Mouse (Mus musculus) adrenal gland, adult 18-20 months (tissue): Measurements from ENCODE around the gene Rnf220. TPM values are rescaled to one million over a fixed set of nuclear protein-coding genes. Genes with fewer than 3 reads are reported as not detected.
"Not testable (repeated sequence)": the region's sequence is repeated elsewhere in the genome, so short reads cannot be mapped to it uniquely, and the experiment has no call there.

ENCODE experiments used
- DNase-seq, 2 experiments: peaks; one replicate each; pipeline ENCODE4 v3.0.0; 2021 to 2022; ENCODE audit warnings: low spot score in 2 of 2
- total RNA-seq, 2 experiments: library from RNA; stranded (reverse); gene quantifications; 1 replicate in 1 of 2; 2 replicates in 1 of 2; pipeline ENCODE4 v1.2.3; 2021

Gene Rnf220
- total RNA-seq, 2 experiments from 2014 or later, result 61.6 to 80.0 TPM

DNA sequence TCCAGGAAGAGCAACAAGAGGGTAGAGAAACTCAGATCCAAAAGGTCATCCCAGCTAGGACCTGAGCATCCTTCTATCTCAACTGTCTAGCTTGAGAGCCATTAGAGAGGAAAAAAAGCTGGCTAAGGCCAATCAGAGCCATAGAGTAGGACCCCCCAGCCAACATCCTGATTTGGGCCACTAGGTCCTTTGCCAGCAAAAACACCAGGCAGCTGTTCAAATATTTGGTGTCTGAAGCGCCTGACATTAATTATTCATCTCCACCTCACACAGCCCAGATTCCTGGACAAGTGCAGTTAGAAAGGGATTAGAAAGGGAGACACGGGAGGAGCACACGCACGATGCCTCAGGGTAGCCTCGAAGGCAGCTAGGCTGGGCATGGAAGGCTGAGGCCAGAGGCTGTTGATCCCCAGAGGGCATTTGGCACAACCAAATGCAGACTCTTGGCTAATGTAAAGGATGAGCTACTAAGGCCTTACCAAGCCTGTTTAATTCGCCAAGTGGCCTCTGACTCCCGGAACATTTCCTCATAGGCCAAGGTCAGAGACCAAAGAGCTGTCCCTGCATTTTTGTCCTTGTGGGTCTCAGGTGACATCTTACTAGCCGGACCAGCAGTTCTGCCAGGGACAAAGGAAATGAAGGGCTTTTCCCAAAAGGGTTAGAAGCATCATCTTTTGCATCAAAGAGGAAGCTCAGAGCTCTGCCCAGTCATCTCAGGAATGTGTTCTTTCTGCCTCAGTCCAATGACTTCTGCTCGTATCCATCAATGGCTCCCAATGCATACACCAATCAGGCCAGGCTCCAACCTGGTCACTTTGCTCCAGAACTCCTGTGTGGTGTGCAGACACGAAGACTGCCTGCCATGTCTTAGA, 218.2 kb downstream of the Rnf220 start:
- DNase-seq, result no peak

- peak in 1 of 2 experiments; percentile 51 for DNase-seq
Observed at GRCm38 (mm10) chr4:117277687-117278086, 219.2 kb downstream of the Rnf220 start.

DNA sequence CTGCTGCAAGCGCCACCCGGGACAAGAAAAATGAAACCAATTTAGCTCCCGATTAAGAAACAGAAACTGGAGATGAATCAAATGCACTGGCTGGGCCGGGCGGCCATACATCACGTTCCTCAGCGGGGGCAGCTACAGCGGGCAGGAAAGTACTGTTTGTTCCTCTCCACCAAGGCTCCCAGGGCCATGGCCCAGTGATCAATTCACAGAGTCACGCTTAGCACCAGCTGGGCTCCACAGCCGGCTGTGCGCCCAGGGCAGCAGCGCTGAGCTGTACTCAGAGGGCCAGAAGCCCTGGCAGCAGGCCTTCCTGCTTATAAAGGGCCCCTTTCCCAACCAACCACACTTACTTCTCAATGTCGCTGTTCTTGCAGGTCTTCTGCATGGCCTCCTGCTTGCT, 219.8 kb downstream of the Rnf220 start:
- no peak for DNase-seq

DNA sequence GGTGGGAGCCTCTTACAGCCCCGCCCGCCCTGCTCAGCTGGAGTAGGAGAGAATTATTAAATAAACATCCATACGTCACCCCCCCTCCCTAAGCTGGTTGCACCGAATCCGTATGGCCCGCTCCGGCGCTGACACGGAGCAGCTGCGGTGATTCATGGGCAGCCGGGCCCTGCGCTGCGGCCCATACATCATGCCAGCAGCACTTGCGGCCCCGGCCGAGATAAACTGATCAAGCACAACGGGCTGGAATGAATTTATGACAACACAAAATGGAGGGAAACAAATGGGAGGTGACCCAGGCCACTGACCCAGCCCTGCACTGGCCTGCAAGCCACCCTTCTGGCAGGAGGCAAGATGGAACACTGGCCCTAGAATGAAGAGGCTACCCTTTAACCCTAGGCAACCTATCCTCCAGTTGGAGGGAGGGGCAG, 220.6 kb downstream of the Rnf220 start:
- DNase-seq, result no peak

GRCm38 (mm10) chr4:117274720-117275119, 222.1 kb downstream of the Rnf220 start:
- DNase-seq, result no peak

- DNase-seq, result no peak
Observed at GRCm38 (mm10) chr4:117272459-117272858, 224.4 kb downstream of the Rnf220 start.

DNA sequence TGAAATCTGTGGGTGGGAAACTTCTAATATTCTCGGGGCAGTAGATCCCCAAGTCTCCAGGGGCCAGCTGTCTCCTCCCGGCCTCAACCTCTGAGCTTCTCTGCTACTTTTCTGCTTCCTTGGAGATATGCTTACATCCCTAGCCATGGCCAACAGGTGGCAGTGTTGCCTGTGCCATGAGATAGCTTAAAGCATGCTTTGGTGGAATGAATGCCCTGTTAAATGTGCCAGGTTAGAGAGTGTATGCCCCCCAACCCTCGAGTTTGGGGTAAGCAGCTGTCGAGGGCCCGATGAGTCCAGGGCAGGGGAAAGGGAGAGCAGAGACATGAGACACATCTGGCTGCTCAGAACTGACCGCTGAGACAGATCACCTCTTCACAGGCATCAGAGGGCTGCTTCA, 226.6 kb downstream of the Rnf220 start:
- DNase-seq, result peak; percentile 70 to 78

GRCm38 (mm10) chr4:117267831-117268437, 228.9 kb downstream of the Rnf220 start:
- no peak for DNase-seq

GRCm38 (mm10) chr4:117267284-117267683, 229.6 kb downstream of the Rnf220 start:
- DNase-seq, result peak; percentile 76 to 77

DNA sequence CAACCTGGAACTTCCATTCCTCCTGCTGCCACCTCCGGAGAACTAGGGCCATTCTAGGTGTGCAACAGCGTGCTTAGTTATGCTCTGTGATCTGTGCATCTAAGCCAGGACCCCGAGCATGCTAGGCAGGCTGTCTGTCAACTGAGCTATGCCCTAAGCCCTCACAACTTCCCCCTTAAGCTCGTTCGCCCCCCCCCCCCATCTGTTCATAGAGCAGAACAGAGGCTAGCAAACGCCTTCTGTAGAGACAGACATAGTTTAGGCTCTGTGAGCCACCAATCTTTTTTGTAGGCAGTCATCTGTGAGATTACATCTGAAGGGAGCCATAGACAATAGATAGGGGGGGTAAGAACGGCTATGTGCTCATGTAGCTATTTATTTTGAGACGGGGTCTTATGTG, 233.9 kb downstream of the Rnf220 start:
- no peak for DNase-seq

DNA sequence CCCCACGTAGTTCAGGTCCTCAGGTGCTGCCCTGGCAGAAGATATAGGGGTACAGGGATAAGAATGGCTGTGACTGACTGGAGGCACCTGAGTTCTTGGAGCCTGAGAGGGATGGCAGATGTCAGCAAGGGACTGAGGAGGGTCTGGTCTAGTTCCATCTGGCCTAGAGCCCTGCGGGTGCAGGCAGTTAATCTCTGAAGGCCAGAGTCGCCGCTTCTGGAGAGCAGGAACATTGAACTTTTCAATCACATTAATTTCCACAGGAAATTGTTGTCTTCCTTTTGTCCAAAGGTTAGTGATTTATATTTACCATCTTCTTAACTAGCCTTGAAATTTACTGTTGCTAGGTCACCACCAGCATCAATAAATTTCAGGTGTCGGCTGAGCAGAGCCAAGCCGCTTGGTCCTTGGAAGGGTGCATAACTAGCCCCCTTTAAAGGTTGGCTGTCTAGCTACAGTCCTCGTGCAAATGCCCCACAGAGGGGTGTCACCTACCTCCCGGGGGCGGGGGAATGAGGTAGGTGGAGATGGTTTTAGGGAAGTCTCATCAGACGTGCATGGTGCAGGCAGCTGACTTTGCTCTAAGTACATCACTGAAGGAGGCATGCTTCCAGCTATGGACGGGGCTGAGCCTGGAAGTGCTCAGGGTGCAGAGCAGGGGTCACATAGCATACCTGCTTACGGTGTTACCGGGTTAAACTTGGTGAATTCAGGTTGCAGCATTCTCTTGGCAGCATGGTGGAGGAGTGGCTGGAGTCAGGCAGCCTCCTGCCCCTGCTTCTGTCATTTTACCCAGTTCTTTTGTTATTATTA, 234.5 kb downstream of the Rnf220 start:
- no peak for DNase-seq

DNA sequence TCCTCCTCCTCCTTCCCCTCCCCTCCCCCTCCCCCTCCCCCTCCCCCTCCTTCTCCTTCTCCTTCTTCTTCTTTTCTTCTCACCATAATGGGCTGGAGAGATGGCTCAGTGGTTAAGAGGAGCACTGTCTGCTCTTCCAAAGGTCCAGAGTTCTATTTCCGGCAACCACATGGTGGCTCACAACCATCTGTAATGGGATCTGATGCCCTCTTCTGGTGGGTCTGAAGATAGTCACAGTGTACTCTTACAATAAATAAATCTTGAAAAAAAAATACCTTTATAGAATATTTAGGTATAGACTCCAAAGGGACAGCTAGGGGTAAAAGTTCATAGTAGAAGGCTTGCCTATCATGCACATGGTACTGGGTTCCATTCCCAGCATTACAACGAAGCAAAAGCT, 235.6 kb downstream of the Rnf220 start:
- no peak for DNase-seq

DNA sequence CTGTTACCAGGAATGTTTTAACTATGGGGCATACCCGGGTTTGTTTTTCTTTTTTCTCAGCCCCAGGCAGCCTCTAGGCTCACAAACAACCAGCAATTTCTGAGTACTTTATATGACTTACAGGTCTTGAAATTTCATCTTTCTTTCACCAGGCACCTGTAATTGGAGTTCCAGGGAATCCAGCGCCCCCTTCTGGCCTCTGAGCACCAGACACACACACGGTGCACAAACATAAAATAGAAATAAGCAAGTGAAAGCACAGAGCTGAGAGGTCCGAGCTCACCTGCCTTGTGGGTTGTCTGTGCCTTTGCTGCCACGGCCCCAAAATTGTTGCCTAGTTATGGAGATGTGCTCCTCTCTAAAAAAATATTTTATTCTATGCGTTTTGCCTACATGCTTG, 236.9 kb downstream of the Rnf220 start:
- not testable (repeated sequence) for DNase-seq

- DNase-seq, result no peak
Observed at GRCm38 (mm10) chr4:117254672-117255071, 242.2 kb downstream of the Rnf220 start.

GRCm38 (mm10) chr4:117254017-117254627, 242.7 kb downstream of the Rnf220 start:
- no peak for DNase-seq

GRCm38 (mm10) chr4:117253218-117254016, 243.4 kb downstream of the Rnf220 start:
- DNase-seq, result peak in 1 of 2 experiments; percentile 43

GRCm38 (mm10) chr4:117252755-117253154, 244.1 kb downstream of the Rnf220 start:
- no peak for DNase-seq

DNA sequence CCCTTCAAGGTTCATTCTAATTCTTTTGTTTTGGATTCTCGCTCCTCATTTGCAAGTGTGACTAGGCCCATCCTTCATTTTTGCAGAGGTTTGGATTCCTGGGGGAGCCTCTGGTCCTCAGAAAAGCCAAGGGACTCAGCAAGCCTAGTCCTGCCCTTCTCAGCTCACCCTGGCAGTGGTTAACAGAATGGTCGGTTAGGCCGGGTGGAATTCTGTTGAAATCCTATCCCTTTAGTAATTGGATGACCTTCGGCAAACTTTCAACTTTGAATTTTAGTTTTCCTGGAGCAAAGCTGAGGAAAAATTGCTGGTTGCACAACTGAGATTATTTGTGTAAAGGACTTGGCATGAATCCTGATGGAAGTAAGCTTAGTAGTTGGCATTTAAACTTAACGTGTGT, 244.5 kb downstream of the Rnf220 start:
- peak in 1 of 2 experiments; percentile 49 for DNase-seq

GRCm38 (mm10) chr4:117251801-117252316, 245.0 kb downstream of the Rnf220 start, which contains the start of the genes Tmem53 and Armh1:
Tmem53 (plus strand) TSS chr4:117251951.
Armh1 (minus strand) TSS chr4:117252125.
- DNase-seq, result peak; percentile 90 to 91

GRCm38 (mm10) chr4:117250982-117251381, 245.9 kb downstream of the Rnf220 start:
- no peak for DNase-seq
